Mouse (Mus musculus) heart, postnatal 0 days (tissue): ENCODE data around the gene Cops9.

Source experiments
- CTCF ChIP-seq: IDR thresholded peaks from 2 replicates; pipeline ENCODE4 v1.5.1; 2016; ENCODE audit warnings: antibody characterized with exemption, control low read depth, low read depth
- EP300 ChIP-seq: IDR thresholded peaks from 2 replicates; pipeline ENCODE4 v1.6.1; 2016; ENCODE audit warnings: antibody characterized with exemption, low read depth

DNA sequence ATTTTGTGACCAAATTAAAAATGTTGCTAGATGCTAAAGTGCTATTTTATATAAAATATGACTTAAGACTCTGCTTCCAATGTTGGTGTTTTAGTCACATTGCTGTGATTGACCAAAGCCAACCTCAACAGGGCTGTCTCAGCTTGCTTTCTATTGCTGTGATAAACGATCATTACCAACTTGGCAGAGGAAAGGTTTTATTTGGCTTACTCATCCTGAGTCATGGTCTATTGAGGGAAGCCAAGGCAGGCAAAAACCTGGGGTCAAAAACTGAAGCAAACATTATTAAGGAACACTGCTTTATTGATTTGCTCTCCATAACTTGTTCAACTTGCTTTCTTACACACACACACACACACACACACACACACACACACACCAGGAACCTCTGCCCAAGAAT lies 25.7 kb downstream of the Cops9 start:
- TF ChIP-seq CTCF (no peak), EP300 (no peak)
